Mouse (Mus musculus) C2C12 (cell line): ENCODE measurements around the gene Ada. TPM values are rescaled to one million over a fixed set of nuclear protein-coding genes. Genes with fewer than 3 reads are reported as not detected.

Experiments used
- H3K27me3 ChIP-seq: one replicate; pipeline ENCODE4 v1.6.1; 2011; ENCODE audit not compliant: control insufficient read depth, insufficient read depth, insufficient read length
- H3K36me3 ChIP-seq: one replicate; pipeline ENCODE4 v1.6.1; 2011; ENCODE audit not compliant: control insufficient read depth, insufficient read depth
- H3K4me3 ChIP-seq: one replicate; pipeline ENCODE4 v1.5.1; 2011; ENCODE audit warnings: mild to moderate bottlenecking, control low read depth; ENCODE audit not compliant: poor library complexity, insufficient read depth, severe bottlenecking
- H3K79me2 ChIP-seq: one replicate; pipeline ENCODE4 v1.6.1; 2011; ENCODE audit not compliant: control insufficient read depth, insufficient read depth
- H3K79me3 ChIP-seq: one replicate; pipeline ENCODE4 v1.6.1; 2011; ENCODE audit warnings: low read depth, control low read depth
- H3ac ChIP-seq: one replicate; pipeline ENCODE3; 2011; ENCODE audit warnings: low read depth; ENCODE audit not compliant: control insufficient read depth, insufficient read length
- CEBPB ChIP-seq: IDR thresholded peaks from one replicate; pipeline ENCODE4 v1.6.1; 2011; ENCODE audit warnings: low read depth, mild to moderate bottlenecking, control low read depth, moderate library complexity
- CTCF ChIP-seq: IDR thresholded peaks from one replicate; pipeline ENCODE4 v1.5.1; 2011; ENCODE audit not compliant: control insufficient read depth, insufficient read depth, insufficient read length
- FOSL1 ChIP-seq: IDR thresholded peaks from one replicate; pipeline ENCODE4 v1.8.0; 2011; ENCODE audit warnings: mild to moderate bottlenecking, low read length; ENCODE audit not compliant: poor library complexity, insufficient read depth, severe bottlenecking
- MAX ChIP-seq: IDR thresholded peaks from one replicate; pipeline ENCODE4 v1.6.1; 2011; ENCODE audit warnings: mild to moderate bottlenecking, control low read depth
- MYOD1 ChIP-seq: IDR thresholded peaks from one replicate; pipeline ENCODE4 v1.6.1; 2011; ENCODE audit warnings: low read depth; ENCODE audit not compliant: control insufficient read depth, insufficient read length
- MYOG ChIP-seq: IDR thresholded peaks from one replicate; pipeline ENCODE4 v1.6.1; 2011; ENCODE audit not compliant: control insufficient read depth, insufficient read length; ENCODE audit errors: extremely low read depth
- USF1 ChIP-seq: IDR thresholded peaks from one replicate; pipeline ENCODE4 v1.6.1; 2011; ENCODE audit warnings: low read depth, mild to moderate bottlenecking, control low read depth, moderate library complexity
- polyA plus RNA-seq: library from polyadenylated mRNA; unstranded; fragments of >200 nt; fragmentation: generic; extraction: Trizol; gene quantifications from one replicate; pipeline ENCODE4 v1.2.1, GENCODE M21; 2012; ENCODE audit warnings: missing spikeins

The Ada gene
- polyA plus RNA-seq, 1 experiment = 3.3 TPM

DNA sequence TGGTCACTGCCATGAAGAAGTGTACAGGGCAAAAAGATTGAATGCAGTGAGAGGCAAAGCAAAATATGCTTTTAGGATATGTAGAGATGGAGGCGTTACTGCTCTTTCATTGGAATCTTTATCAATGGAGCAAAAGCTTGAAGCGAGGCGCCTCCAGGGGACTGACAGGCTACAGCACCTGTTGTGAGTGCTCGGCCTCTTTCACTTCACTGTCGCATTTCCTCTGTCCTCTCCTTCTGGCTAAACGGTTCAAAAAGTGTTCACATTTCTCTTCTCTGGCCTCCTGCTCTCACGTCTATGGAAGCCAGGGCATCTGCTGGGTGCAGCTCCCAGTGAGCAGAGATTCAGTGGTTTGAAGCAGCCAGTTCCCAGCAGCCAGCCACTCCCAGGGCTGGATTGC is 47.6 kb downstream of the Ada start:
- Histone ChIP-seq H3ac (no peak overlapping the region), H3K79me3 (peaks cover 17% of the 10 kb centered on the region), H3K4me3 (no peak overlapping the region), H3K36me3 (peaks cover 18% of the 10 kb centered on the region), H3K27me3 (no peaks in the 10 kb centered on the region), H3K79me2 (peaks cover 73% of the 10 kb centered on the region)
- TF ChIP-seq FOSL1 (no peak), MYOG (no peak), MAX (no peak), CEBPB (no peak), MYOD1 (no peak), CTCF (no peak), USF1 (no peak)

DNA sequence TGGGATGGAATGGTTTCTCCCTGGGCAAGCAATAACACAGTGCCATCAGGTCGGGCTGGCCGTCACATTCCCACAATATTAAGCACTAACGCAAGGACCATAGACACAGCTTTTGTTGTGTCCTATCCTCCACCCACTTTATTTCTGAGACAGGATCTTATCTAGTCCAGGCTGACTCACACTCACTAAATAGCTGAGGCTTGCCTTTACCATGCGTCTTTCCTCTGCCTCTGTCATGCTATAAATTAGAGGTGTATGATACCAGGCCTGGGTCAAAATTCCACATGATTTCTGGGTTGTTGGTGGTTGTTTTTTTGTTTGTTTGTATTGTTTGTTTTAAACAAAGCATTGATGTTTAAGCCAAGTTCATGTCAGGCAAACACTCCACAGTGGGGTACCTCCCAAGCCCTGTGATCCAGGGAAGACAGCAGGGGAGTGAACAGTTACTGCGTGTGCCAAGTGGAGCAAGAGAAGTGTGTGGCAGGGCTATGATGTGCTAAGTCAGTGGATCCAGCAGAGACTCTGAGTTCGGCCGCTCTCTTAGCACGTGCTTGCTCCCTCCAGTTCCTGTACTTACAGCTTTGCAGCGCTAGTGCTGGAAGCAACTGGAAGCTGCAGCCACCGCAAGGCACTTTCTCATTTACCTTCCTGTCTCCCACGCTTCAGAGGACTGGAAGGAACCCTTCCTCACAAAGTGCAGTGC is 50.8 kb downstream of the Ada start:
- H3ac ChIP-seq = no peak overlapping the region

DNA sequence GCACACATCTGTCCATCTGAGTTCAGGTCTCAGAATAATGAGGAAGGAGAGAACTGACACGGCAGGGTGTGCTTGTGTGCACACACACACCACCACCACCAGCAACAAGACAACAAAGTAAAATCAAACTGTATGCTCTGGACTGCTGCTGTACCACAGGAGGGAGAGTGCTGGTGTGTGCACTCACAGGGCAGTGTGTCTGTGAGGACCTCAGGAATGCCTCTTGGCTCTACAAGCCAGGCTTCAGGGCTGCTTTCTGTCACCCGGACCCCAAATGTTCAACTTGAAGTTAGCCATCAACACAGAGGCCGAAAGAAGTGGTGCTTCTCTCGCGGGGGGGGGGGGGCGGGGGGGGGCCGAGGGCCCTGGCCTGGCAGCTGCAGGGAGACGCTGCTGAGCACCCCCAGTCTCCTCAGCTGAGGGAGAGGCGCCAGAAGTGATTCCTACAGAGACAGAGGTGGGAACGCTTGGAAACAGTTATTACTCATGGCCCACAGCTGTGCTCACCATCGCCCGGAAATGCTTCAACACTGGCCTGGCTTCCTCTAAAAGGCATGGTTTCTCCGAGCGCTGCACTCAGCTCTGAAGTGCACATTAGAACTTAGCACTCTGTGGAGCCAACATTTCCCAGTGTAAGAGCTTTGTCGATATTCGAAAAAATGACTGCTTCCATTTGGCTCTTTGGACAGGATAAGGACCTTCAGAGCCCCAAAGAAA is 52.1 kb downstream of the Ada start:
- Histone ChIP-seq H3K36me3 (no peaks in the 10 kb centered on the region), H3ac (peak overlapping the region; percentile 46), H3K27me3 (no peaks in the 10 kb centered on the region), H3K79me2 (peaks cover 84% of the 10 kb centered on the region), H3K4me3 (no peak overlapping the region), H3K79me3 (peaks cover 44% of the 10 kb centered on the region)
- no peak for TF ChIP-seq USF1
- no peak for TF ChIP-seq CTCF
- TF ChIP-seq MYOD1 = peak; percentile 82
- peak; percentile 51 for TF ChIP-seq MAX
- no peak for TF ChIP-seq FOSL1

More for the DNA sequence above, 50.8 kb downstream of the Ada start:
- peaks cover 43% of the 10 kb centered on the region for H3K79me3 ChIP-seq
- TF ChIP-seq FOSL1 = no peak
- no peak for TF ChIP-seq CEBPB
- TF ChIP-seq MYOD1 = no peak
- peaks cover 94% of the 10 kb centered on the region for H3K79me2 ChIP-seq
- no peaks in the 10 kb centered on the region for H3K27me3 ChIP-seq
- peaks cover 1% of the 10 kb centered on the region for H3K36me3 ChIP-seq
- no peak overlapping the region for H3K4me3 ChIP-seq

GRCm38 (mm10) chr2:163696763-163697162 is 53.3 kb downstream of the Ada start:
- H3K4me3 ChIP-seq = no peak overlapping the region
- TF ChIP-seq CTCF (no peak), MAX (no peak), MYOG (no peak), USF1 (no peak), MYOD1 (no peak), FOSL1 (no peak), CEBPB (no peak)
- H3K79me2 ChIP-seq = peaks cover 73% of the 10 kb centered on the region
- no peaks in the 10 kb centered on the region for H3K36me3 ChIP-seq
- no peaks in the 10 kb centered on the region for H3K27me3 ChIP-seq
- no peak overlapping the region for H3ac ChIP-seq
- H3K79me3 ChIP-seq = peaks cover 44% of the 10 kb centered on the region

DNA sequence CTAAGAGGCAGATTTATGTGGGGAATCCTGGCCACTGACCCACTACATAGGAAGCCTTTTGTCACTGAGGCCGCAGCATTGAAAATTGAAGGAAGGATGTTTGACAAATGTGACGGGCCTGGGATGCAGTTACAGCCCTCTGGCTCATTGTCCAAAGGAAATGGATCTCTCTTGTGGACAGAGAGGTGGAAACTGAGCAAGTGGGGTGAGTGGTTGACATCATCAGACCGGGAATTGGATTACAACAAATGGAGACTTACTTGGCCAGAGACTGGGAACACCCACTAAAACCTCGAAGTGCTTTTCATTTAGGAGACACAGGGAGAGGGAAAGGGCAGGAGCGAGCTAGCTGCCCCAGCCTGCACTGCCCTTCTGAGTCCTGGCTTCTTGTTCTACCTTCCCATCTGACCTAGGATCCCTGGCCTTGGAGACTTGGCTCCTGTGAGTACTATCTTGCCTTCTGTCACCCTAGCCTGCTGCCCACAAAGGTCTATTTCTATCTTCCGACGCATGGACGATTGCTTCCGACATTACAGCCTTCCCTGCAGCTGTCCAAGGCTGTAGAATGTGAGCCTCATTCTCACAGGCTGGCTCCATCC is 56.2 kb downstream of the Ada start:
- Histone ChIP-seq H3ac (peak overlapping the region; percentile 82), H3K79me2 (peaks cover 45% of the 10 kb centered on the region), H3K36me3 (no peaks in the 10 kb centered on the region), H3K27me3 (no peaks in the 10 kb centered on the region), H3K79me3 (peaks cover 27% of the 10 kb centered on the region), H3K4me3 (peak overlapping the region; percentile 19)
- TF ChIP-seq USF1 = no peak
- TF ChIP-seq MYOD1 = peak; percentile 59
- TF ChIP-seq CTCF = no peak
